Mouse (Mus musculus): ENCODE data around the gene Smcr8. TPM values are rescaled to one million over a fixed set of nuclear protein-coding genes. Genes with fewer than 3 reads are reported as not detected.

Smcr8 gene
- 7.0 and 7.8 TPM in 2 replicates for polyA plus RNA-seq (2015; fragmentation: Nextera tagmentation; extraction: Ambion mirVana)

- peak; percentile 100 for ATAC-seq
- H3K36me3 ChIP-seq (ENCODE audit: control insufficient read depth, insufficient read depth), result peaks cover 2% of the 10 kb centered on the region; the same call in 1 of the 2 replicates
- peak within 1 kb of the TSS; percentile 87 for H3K4me2 ChIP-seq (ENCODE audit: low read length)
- under 1% methylated on average over 62 of the region's 62 CpGs for WGBS
- H3K9me3 ChIP-seq (ENCODE audit: control insufficient read depth, low read length), result no peaks in the 10 kb centered on the region
- peak within 1 kb of the TSS; percentile 96 for H3K4me3 ChIP-seq (replicated peaks; ENCODE audit: low read length)
- peak within 1 kb of the TSS; percentile 76 for H3K9ac ChIP-seq (replicated peaks; ENCODE audit: low read depth, low read length)
- H3K27me3 ChIP-seq (replicated peaks; ENCODE audit: control insufficient read depth, insufficient read depth, low read length), result no peaks in the 10 kb centered on the region
- H3K27ac ChIP-seq (ENCODE audit: low read length), result peak within 1 kb of the TSS; percentile 80
- H3K4me1 ChIP-seq (replicated peaks; ENCODE audit: control insufficient read depth, insufficient read depth, low read length), result peaks cover 64% of the 10 kb centered on the region
These were observed at the start of gene Smcr8, which contains the start of gene Top3a for GRCm38 (mm10) chr11:60776829-60777740. TSS of gene Smcr8 (plus strand) at chr11:60777524. TSS of gene Top3a (minus strand) at chr11:60777365.

- H3K9ac ChIP-seq (replicated peaks; ENCODE audit: low read depth, low read length), result peak within 1 kb of the TSS; percentile 95
- peak within 1 kb of the TSS; percentile 91 for H3K4me3 ChIP-seq (replicated peaks; ENCODE audit: low read length)
- H3K4me2 ChIP-seq (ENCODE audit: low read length), result peak within 1 kb of the TSS; percentile 75
- H3K9me3 ChIP-seq (ENCODE audit: control insufficient read depth, low read length), result no peaks in the 10 kb centered on the region
- H3K27ac ChIP-seq (ENCODE audit: low read length), result peak within 1 kb of the TSS; percentile 85
- peak; percentile 97 for ATAC-seq
- WGBS, result under 1% methylated on average over 44 of the region's 44 CpGs
- no peaks in the 10 kb centered on the region for H3K27me3 ChIP-seq (replicated peaks; ENCODE audit: control insufficient read depth, insufficient read depth, low read length)
- peaks cover 24% of the 10 kb centered on the region for H3K36me3 ChIP-seq (ENCODE audit: control insufficient read depth, insufficient read depth)
- peaks cover 27% of the 10 kb centered on the region for H3K4me1 ChIP-seq (replicated peaks; ENCODE audit: control insufficient read depth, insufficient read depth, low read length)
These were observed 49.0 kb upstream of the Smcr8 start, which contains the start of gene Mief2 for GRCm38 (mm10) chr11:60728260-60728761. TSS of gene Mief2 (plus strand) at chr11:60728398.

GRCm38 (mm10) chr11:60729217-60729641 lies 48.1 kb upstream of the Smcr8 start:
- WGBS, result 80% methylated on average over 6 of the region's 6 CpGs
- no peak overlapping the region for H3K27ac ChIP-seq (ENCODE audit: low read length)
- peak overlapping the region; percentile 75 for H3K4me2 ChIP-seq (ENCODE audit: low read length)
- H3K4me3 ChIP-seq (replicated peaks; ENCODE audit: low read length), result peak overlapping the region; percentile 63
- peaks cover 27% of the 10 kb centered on the region for H3K4me1 ChIP-seq (replicated peaks; ENCODE audit: control insufficient read depth, insufficient read depth, low read length)
- no peak for ATAC-seq
- H3K9ac ChIP-seq (replicated peaks; ENCODE audit: low read depth, low read length), result peak overlapping the region; percentile 4; the same call in 1 of the 2 replicates
- H3K9me3 ChIP-seq (ENCODE audit: control insufficient read depth, low read length), result no peaks in the 10 kb centered on the region
- peaks cover 15% of the 10 kb centered on the region for H3K36me3 ChIP-seq (ENCODE audit: control insufficient read depth, insufficient read depth)
- H3K27me3 ChIP-seq (replicated peaks; ENCODE audit: control insufficient read depth, insufficient read depth, low read length), result no peaks in the 10 kb centered on the region

- no peak overlapping the region for H3K4me2 ChIP-seq (ENCODE audit: low read length)
- no peak overlapping the region for H3K9ac ChIP-seq (replicated peaks; ENCODE audit: low read depth, low read length)
- no peak overlapping the region for H3K4me3 ChIP-seq (replicated peaks; ENCODE audit: low read length)
- H3K36me3 ChIP-seq (ENCODE audit: control insufficient read depth, insufficient read depth), result peaks cover 9% of the 10 kb centered on the region
- ATAC-seq, result no peak
- no peak overlapping the region for H3K27ac ChIP-seq (ENCODE audit: low read length)
- WGBS, result 87% methylated on average over 9 of the region's 9 CpGs
- peaks cover 27% of the 10 kb centered on the region for H3K4me1 ChIP-seq (replicated peaks; ENCODE audit: control insufficient read depth, insufficient read depth, low read length)
- no peaks in the 10 kb centered on the region for H3K9me3 ChIP-seq (ENCODE audit: control insufficient read depth, low read length)
- H3K27me3 ChIP-seq (replicated peaks; ENCODE audit: control insufficient read depth, insufficient read depth, low read length), result no peaks in the 10 kb centered on the region
These were observed 47.2 kb upstream of the Smcr8 start for GRCm38 (mm10) chr11:60730169-60730568.

DNA sequence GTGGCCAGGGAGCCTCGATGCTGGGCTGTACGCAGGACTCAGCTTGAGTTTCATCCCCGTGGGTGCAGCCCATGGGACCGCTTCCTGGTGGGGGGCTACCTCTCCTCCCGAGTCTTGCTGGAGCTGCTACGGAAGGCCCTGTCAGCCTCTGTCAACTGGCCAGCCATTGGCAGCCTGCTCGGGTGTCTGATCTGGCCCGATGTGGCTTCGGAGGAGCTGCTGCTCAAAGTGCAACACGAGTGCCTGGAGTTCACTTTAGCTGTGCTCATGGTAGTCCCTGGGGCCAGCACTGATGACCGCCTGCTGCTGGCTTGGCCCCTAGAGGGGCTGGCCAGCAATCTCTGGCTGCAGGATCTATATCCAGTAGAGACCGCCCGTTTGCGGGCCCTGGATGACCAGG lies 46.1 kb upstream of the Smcr8 start:
- peaks cover 9% of the 10 kb centered on the region for H3K36me3 ChIP-seq (ENCODE audit: control insufficient read depth, insufficient read depth)
- peaks cover 22% of the 10 kb centered on the region for H3K4me1 ChIP-seq (replicated peaks; ENCODE audit: control insufficient read depth, insufficient read depth, low read length)
- H3K4me2 ChIP-seq (ENCODE audit: low read length), result no peak overlapping the region
- 92% methylated on average over 14 of the region's 14 CpGs for WGBS
- H3K27me3 ChIP-seq (replicated peaks; ENCODE audit: control insufficient read depth, insufficient read depth, low read length), result no peaks in the 10 kb centered on the region
- H3K9me3 ChIP-seq (ENCODE audit: control insufficient read depth, low read length), result no peaks in the 10 kb centered on the region
- no peak overlapping the region for H3K9ac ChIP-seq (replicated peaks; ENCODE audit: low read depth, low read length)
- ATAC-seq, result no peak
- no peak overlapping the region for H3K4me3 ChIP-seq (replicated peaks; ENCODE audit: low read length)
- no peak overlapping the region for H3K27ac ChIP-seq (ENCODE audit: low read length)

DNA sequence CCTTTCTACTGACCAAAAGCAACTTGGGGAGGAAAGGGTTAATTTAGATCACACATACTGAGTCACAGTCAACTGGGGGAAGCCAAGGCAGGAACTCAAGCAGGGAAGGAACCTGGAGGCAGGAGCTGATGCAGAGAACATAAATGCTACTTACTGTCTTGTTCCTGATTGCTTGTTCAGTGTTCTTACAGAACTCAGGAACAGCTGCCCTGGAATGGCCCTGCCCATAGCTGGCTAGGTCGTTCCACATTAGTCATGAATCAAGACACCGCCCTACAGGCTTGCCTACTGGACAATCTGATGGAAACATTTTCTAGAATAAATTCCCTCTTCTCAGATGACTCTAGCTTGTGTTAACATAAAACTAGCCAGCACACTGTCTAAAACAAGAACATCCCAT lies 43.1 kb upstream of the Smcr8 start:
- Histone ChIP-seq H3K36me3 (ENCODE audit: control insufficient read depth, insufficient read depth) (peaks cover 9% of the 10 kb centered on the region), H3K9ac (replicated peaks; ENCODE audit: low read depth, low read length) (no peak overlapping the region), H3K4me3 (replicated peaks; ENCODE audit: low read length) (no peak overlapping the region), H3K4me2 (ENCODE audit: low read length) (no peak overlapping the region), H3K9me3 (ENCODE audit: control insufficient read depth, low read length) (no peaks in the 10 kb centered on the region), H3K27me3 (replicated peaks; ENCODE audit: control insufficient read depth, insufficient read depth, low read length) (no peaks in the 10 kb centered on the region), H3K4me1 (replicated peaks; ENCODE audit: control insufficient read depth, insufficient read depth, low read length) (peaks cover 2% of the 10 kb centered on the region), H3K27ac (ENCODE audit: low read length) (no peak overlapping the region)
- 80% methylated on average over 2 of the region's 2 CpGs for WGBS
- no peak for ATAC-seq

GRCm38 (mm10) chr11:60735191-60735590 lies 42.1 kb upstream of the Smcr8 start:
- no peak for ATAC-seq
- H3K4me1 ChIP-seq (replicated peaks; ENCODE audit: control insufficient read depth, insufficient read depth, low read length), result no peaks in the 10 kb centered on the region
- no peaks in the 10 kb centered on the region for H3K9me3 ChIP-seq (ENCODE audit: control insufficient read depth, low read length)
- no peak overlapping the region for H3K27ac ChIP-seq (ENCODE audit: low read length)
- H3K4me2 ChIP-seq (ENCODE audit: low read length), result no peak overlapping the region
- no peak overlapping the region for H3K9ac ChIP-seq (replicated peaks; ENCODE audit: low read depth, low read length)
- no peak overlapping the region for H3K4me3 ChIP-seq (replicated peaks; ENCODE audit: low read length)
- peaks cover 9% of the 10 kb centered on the region for H3K36me3 ChIP-seq (ENCODE audit: control insufficient read depth, insufficient read depth)
- no peaks in the 10 kb centered on the region for H3K27me3 ChIP-seq (replicated peaks; ENCODE audit: control insufficient read depth, insufficient read depth, low read length)
- 74% methylated on average over 5 of the region's 5 CpGs for WGBS

GRCm38 (mm10) chr11:60736491-60736890 lies 40.8 kb upstream of the Smcr8 start:
- Histone ChIP-seq H3K4me2 (ENCODE audit: low read length) (no peak overlapping the region), H3K36me3 (ENCODE audit: control insufficient read depth, insufficient read depth) (peaks cover 14% of the 10 kb centered on the region), H3K27me3 (replicated peaks; ENCODE audit: control insufficient read depth, insufficient read depth, low read length) (no peaks in the 10 kb centered on the region), H3K4me3 (replicated peaks; ENCODE audit: low read length) (no peak overlapping the region), H3K4me1 (replicated peaks; ENCODE audit: control insufficient read depth, insufficient read depth, low read length) (no peaks in the 10 kb centered on the region), H3K9me3 (ENCODE audit: control insufficient read depth, low read length) (no peaks in the 10 kb centered on the region), H3K27ac (ENCODE audit: low read length) (no peak overlapping the region), H3K9ac (replicated peaks; ENCODE audit: low read depth, low read length) (no peak overlapping the region)
- 90% methylated on average over 3 of the region's 3 CpGs for whole genome bisulfite sequencing
- no peak for ATAC-seq

DNA sequence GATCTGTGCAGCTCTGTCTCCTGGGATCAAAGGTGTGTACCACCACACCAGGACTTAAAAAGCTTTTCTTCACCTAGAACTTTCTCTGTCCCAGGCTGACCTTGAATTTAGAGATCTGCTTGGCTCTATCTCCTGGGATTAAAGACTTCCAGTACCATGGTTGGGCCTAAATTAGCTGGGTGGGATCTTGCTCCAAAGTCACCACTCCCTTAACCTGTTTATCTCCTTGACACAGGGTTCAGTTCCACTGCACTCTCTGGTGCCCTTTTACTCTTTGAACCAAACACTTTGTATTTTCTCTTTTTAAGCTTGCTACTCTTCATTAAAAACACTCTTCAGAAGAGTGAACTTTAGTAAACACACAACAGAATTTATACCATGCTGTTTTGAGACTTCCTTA lies 39.9 kb upstream of the Smcr8 start:
- Histone ChIP-seq H3K4me3 (replicated peaks; ENCODE audit: low read length) (no peak overlapping the region), H3K9ac (replicated peaks; ENCODE audit: low read depth, low read length) (no peak overlapping the region), H3K27me3 (replicated peaks; ENCODE audit: control insufficient read depth, insufficient read depth, low read length) (no peaks in the 10 kb centered on the region), H3K4me2 (ENCODE audit: low read length) (no peak overlapping the region), H3K36me3 (ENCODE audit: control insufficient read depth, insufficient read depth) (peaks cover 12% of the 10 kb centered on the region), H3K4me1 (replicated peaks; ENCODE audit: control insufficient read depth, insufficient read depth, low read length) (no peaks in the 10 kb centered on the region), H3K27ac (ENCODE audit: low read length) (no peak overlapping the region), H3K9me3 (ENCODE audit: control insufficient read depth, low read length) (no peaks in the 10 kb centered on the region)
- no peak for ATAC-seq
